Mouse (Mus musculus): Measurements from ENCODE around the gene Kif3a. TPM values are rescaled to one million over a fixed set of nuclear protein-coding genes. Genes with fewer than 3 reads are reported as not detected.

Kif3a gene
- polyA plus RNA-seq, 1 experiment, result 0.89 TPM

GRCm38 (mm10) chr11:53561986-53562385 is 5.2 kb upstream of the Kif3a start:
- no peak for TF ChIP-seq CTCF (IDR thresholded peaks at IDR 0.05; ENCODE audit: extremely low read depth, insufficient read length, insufficient replicate concordance, low read depth, low read length)
- no peak for TF ChIP-seq POLR2A (IDR thresholded peaks at IDR 0.05; ENCODE audit: low read depth, low read length)
- WGBS, result 67% methylated on average over 2 of the region's 2 CpGs
- Histone ChIP-seq H3K4me3 (ENCODE audit: low read depth, low read length) (no peak overlapping the region), H3K36me3 (ENCODE audit: control insufficient read depth, insufficient read depth, low read length) (no peaks in the 10 kb centered on the region), H3K4me1 (ENCODE audit: control insufficient read depth, insufficient read depth, insufficient read length, low read length) (no peaks in the 10 kb centered on the region), H3K27ac (ENCODE audit: insufficient read depth, low read depth, low read length) (no peak overlapping the region), H3K27me3 (ENCODE audit: control insufficient read depth, insufficient read depth, low read length) (no peaks in the 10 kb centered on the region; the same call in 1 of the 2 replicates)

DNA sequence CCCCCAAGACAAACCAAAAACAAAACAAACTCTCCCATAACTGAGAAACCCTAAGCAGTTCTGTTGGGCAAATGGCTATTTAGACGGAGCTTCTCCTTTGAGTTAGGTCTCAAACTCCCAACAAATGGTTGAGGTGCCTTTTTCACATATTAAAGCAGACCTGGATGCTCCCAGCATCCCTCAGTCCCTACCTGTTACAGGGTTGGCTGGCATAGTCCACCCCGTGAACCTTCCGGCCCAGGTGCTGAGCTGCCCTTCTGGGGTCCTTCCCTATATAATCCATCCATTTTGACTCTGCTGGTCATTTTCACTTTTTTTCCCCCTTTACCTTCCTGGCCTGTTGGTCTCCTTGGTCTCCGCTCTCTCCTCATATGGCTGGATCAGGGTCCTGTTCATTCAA is 533 bp upstream of the Kif3a start:
- Histone ChIP-seq H3K27ac (ENCODE audit: insufficient read depth, low read depth, low read length) (no peak overlapping the region), H3K4me1 (ENCODE audit: control insufficient read depth, insufficient read depth, insufficient read length, low read length) (no peaks in the 10 kb centered on the region), H3K4me3 (ENCODE audit: low read depth, low read length) (no peak overlapping the region), H3K36me3 (ENCODE audit: control insufficient read depth, insufficient read depth, low read length) (no peaks in the 10 kb centered on the region), H3K27me3 (ENCODE audit: control insufficient read depth, insufficient read depth, low read length) (no peaks in the 10 kb centered on the region; the same call in 1 of the 2 replicates)
- TF ChIP-seq CTCF (IDR thresholded peaks at IDR 0.05; ENCODE audit: extremely low read depth, insufficient read length, insufficient replicate concordance, low read depth, low read length), result no peak
- no peak for TF ChIP-seq POLR2A (IDR thresholded peaks at IDR 0.05; ENCODE audit: low read depth, low read length)
- 87% methylated on average over 4 of the region's 4 CpGs for WGBS

DNA sequence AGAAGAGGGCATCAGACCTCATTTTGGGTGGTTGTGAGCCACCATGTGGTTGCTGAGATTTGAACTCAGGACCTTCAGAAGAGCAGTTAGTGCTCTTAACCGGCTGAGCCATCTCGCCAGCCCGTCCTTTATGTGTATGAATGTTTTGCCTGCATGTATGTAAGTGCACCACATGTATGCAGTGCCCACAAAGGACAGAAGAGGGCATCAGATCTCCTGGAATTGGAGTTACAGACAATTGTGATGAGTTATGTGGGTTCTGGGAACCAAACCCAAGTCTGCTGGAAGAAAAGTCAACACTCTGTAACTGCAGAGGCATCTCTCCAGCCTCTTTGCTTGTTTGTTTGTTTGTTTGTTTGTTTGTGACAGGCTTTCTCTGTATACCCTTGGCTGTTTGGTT is 13.4 kb downstream of the Kif3a start:
- WGBS, result 97% methylated on average over 3 of the region's 3 CpGs
- Histone ChIP-seq H3K4me3 (ENCODE audit: low read depth, low read length) (no peak overlapping the region), H3K36me3 (ENCODE audit: control insufficient read depth, insufficient read depth, low read length) (peaks cover 2% of the 10 kb centered on the region; the same call in 1 of the 2 replicates), H3K27me3 (ENCODE audit: control insufficient read depth, insufficient read depth, low read length) (no peaks in the 10 kb centered on the region), H3K27ac (ENCODE audit: insufficient read depth, low read depth, low read length) (no peak overlapping the region), H3K4me1 (ENCODE audit: control insufficient read depth, insufficient read depth, insufficient read length, low read length) (no peaks in the 10 kb centered on the region)
- no peak for TF ChIP-seq CTCF (IDR thresholded peaks at IDR 0.05; ENCODE audit: extremely low read depth, insufficient read length, insufficient replicate concordance, low read depth, low read length)
- TF ChIP-seq POLR2A (IDR thresholded peaks at IDR 0.05; ENCODE audit: low read depth, low read length), result no peak

DNA sequence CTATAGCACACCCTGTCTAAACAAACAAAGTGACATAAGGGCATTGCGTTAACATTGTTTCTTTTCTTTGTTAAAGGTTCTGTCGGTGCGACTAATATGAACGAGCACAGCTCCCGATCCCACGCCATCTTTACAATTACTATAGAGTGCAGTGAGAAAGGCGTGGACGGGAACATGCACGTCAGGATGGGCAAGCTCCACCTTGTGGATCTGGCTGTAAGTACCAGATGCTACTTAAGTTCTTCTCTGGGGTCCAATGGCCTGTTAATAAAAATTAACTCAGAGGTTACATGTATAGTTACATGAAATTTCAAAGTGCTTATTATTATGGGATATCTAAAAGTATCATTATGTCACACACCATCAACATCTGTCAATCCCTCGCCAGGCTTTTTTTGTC is 16.0 kb downstream of the Kif3a start:
- no peaks in the 10 kb centered on the region for H3K4me1 ChIP-seq (ENCODE audit: control insufficient read depth, insufficient read depth, insufficient read length, low read length)
- TF ChIP-seq POLR2A (IDR thresholded peaks at IDR 0.05; ENCODE audit: low read depth, low read length) (no peak), CTCF (IDR thresholded peaks at IDR 0.05; ENCODE audit: extremely low read depth, insufficient read length, insufficient replicate concordance, low read depth, low read length) (no peak)
- H3K36me3 ChIP-seq (ENCODE audit: control insufficient read depth, insufficient read depth, low read length), result peaks cover 2% of the 10 kb centered on the region; the same call in 1 of the 2 replicates
- H3K4me3 ChIP-seq (ENCODE audit: low read depth, low read length), result no peak overlapping the region
- no peaks in the 10 kb centered on the region for H3K27me3 ChIP-seq (ENCODE audit: control insufficient read depth, insufficient read depth, low read length)
- H3K27ac ChIP-seq (ENCODE audit: insufficient read depth, low read depth, low read length), result no peak overlapping the region
- WGBS, result 50% methylated on average over 10 of the region's 10 CpGs

- no peak overlapping the region for H3K4me3 ChIP-seq (ENCODE audit: low read depth, low read length)
- TF ChIP-seq POLR2A (IDR thresholded peaks at IDR 0.05; ENCODE audit: low read depth, low read length) (no peak), CTCF (IDR thresholded peaks at IDR 0.05; ENCODE audit: extremely low read depth, insufficient read length, insufficient replicate concordance, low read depth, low read length) (peak; percentile 26; the same call in 1 of the 2 replicates)
- H3K27me3 ChIP-seq (ENCODE audit: control insufficient read depth, insufficient read depth, low read length), result no peaks in the 10 kb centered on the region
- no peak overlapping the region for H3K27ac ChIP-seq (ENCODE audit: insufficient read depth, low read depth, low read length)
- H3K4me1 ChIP-seq (ENCODE audit: control insufficient read depth, insufficient read depth, insufficient read length, low read length), result no peaks in the 10 kb centered on the region
- H3K36me3 ChIP-seq (ENCODE audit: control insufficient read depth, insufficient read depth, low read length), result peaks cover 2% of the 10 kb centered on the region; the same call in 1 of the 2 replicates
- WGBS, result 64% methylated on average over 3 of the region's 3 CpGs
These were observed 17.7 kb downstream of the Kif3a start for GRCm38 (mm10) chr11:53584849-53585248.

- Histone ChIP-seq H3K36me3 (ENCODE audit: control insufficient read depth, insufficient read depth, low read length) (peaks cover 2% of the 10 kb centered on the region; the same call in 1 of the 2 replicates), H3K4me3 (ENCODE audit: low read depth, low read length) (no peak overlapping the region), H3K27ac (ENCODE audit: insufficient read depth, low read depth, low read length) (no peak overlapping the region), H3K27me3 (ENCODE audit: control insufficient read depth, insufficient read depth, low read length) (no peaks in the 10 kb centered on the region), H3K4me1 (ENCODE audit: control insufficient read depth, insufficient read depth, insufficient read length, low read length) (no peaks in the 10 kb centered on the region)
- TF ChIP-seq CTCF (IDR thresholded peaks at IDR 0.05; ENCODE audit: extremely low read depth, insufficient read length, insufficient replicate concordance, low read depth, low read length), result no peak
- no peak for TF ChIP-seq POLR2A (IDR thresholded peaks at IDR 0.05; ENCODE audit: low read depth, low read length)
- WGBS, result 97% methylated on average over 6 of the region's 6 CpGs
These were observed 18.3 kb downstream of the Kif3a start for GRCm38 (mm10) chr11:53585510-53585909.

DNA sequence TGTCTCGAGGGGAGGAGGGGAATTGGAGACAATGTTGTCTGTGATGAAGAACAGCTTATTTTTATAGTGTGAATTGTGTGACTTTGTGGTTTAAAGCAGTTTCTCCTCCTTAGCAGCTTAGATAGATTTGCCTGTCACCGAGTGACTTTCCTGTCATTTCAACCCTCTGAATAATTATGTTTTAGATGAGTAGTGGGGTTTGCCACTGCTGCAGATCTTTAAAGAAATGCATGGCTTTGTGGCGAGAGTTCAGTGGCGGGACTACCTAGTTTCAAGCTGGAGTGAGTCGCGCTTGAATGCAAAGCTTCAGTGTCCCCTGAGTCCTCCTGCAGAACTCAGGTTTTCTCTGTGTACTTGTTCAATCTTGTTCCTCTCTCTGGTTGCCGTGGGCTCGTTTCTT is 21.1 kb downstream of the Kif3a start:
- no peak overlapping the region for H3K27ac ChIP-seq (ENCODE audit: insufficient read depth, low read depth, low read length)
- TF ChIP-seq POLR2A (IDR thresholded peaks at IDR 0.05; ENCODE audit: low read depth, low read length) (no peak), CTCF (IDR thresholded peaks at IDR 0.05; ENCODE audit: extremely low read depth, insufficient read length, insufficient replicate concordance, low read depth, low read length) (no peak)
- H3K4me1 ChIP-seq (ENCODE audit: control insufficient read depth, insufficient read depth, insufficient read length, low read length), result no peaks in the 10 kb centered on the region
- peaks cover 2% of the 10 kb centered on the region; the same call in 1 of the 2 replicates for H3K36me3 ChIP-seq (ENCODE audit: control insufficient read depth, insufficient read depth, low read length)
- no peak overlapping the region for H3K4me3 ChIP-seq (ENCODE audit: low read depth, low read length)
- H3K27me3 ChIP-seq (ENCODE audit: control insufficient read depth, insufficient read depth, low read length), result no peaks in the 10 kb centered on the region
- WGBS, result 85% methylated on average over 8 of the region's 8 CpGs
